Mouse (Mus musculus): ENCODE results near the gene Pop5. TPM values are rescaled to one million over a fixed set of nuclear protein-coding genes. Genes with fewer than 3 reads are reported as not detected.

Pop5 gene
- polyA plus RNA-seq, 1 experiment from 2014 or later: 128 TPM

- 48% methylated on average over 13 of the region's 13 CpGs for WGBS
- no peak overlapping the region for H3K4me3 ChIP-seq (replicated peaks)
- no peaks in the 10 kb centered on the region for H3K36me3 ChIP-seq
- H3K4me2 ChIP-seq (replicated peaks): no peak overlapping the region
- no peaks in the 10 kb centered on the region for H3K9me3 ChIP-seq
- no peak for ATAC-seq
- no peaks in the 10 kb centered on the region for H3K4me1 ChIP-seq (replicated peaks)
- peaks cover 3% of the 10 kb centered on the region; the same call in 1 of the 2 replicates for H3K27me3 ChIP-seq (replicated peaks)
- no peak overlapping the region for H3K9ac ChIP-seq
- no peak overlapping the region for H3K27ac ChIP-seq
Measured at GRCm38 (mm10) chr5:115220931-115221640, 14.6 kb upstream of the Pop5 start.

DNA sequence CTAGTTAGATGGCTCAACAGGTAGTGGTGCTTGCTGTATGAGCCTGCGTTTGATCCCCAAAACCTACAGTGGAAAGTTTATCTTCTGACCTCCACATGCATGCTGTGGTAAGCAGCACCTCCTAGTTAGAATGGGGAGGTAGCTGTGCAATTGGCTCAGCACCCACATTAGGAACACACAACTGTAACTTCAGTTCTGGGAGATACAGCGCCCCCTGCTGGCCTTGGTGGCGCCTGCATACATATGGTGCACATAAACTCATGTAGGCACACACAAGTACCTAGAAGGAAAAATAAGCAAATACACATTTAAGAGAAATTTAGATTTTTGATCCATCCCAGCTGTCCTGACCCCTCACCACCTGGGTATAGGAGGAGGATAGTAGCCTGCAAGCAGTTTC is 13.2 kb upstream of the Pop5 start:
- Histone ChIP-seq H3K9ac (no peak overlapping the region), H3K4me1 (replicated peaks) (no peaks in the 10 kb centered on the region), H3K4me2 (replicated peaks) (no peak overlapping the region), H3K9me3 (no peaks in the 10 kb centered on the region), H3K27ac (no peak overlapping the region), H3K4me3 (replicated peaks) (no peak overlapping the region), H3K27me3 (replicated peaks) (no peaks in the 10 kb centered on the region), H3K36me3 (no peaks in the 10 kb centered on the region)
- no peak for ATAC-seq
- WGBS: 73% methylated on average over 3 of the region's 3 CpGs

GRCm38 (mm10) chr5:115230830-115231551 is 4.6 kb upstream of the Pop5 start:
- Histone ChIP-seq H3K36me3 (no peaks in the 10 kb centered on the region), H3K4me2 (replicated peaks) (no peak overlapping the region)
- no peak for ATAC-seq

GRCm38 (mm10) chr5:115231552-115232120 is 4.0 kb upstream of the Pop5 start:
- H3K4me3 ChIP-seq (replicated peaks): no peak overlapping the region
- H3K27ac ChIP-seq: no peak overlapping the region
- H3K4me2 ChIP-seq (replicated peaks): no peak overlapping the region

More at GRCm38 (mm10) chr5:115230830-115231551, 4.6 kb upstream of the Pop5 start:
- no peak overlapping the region for H3K4me3 ChIP-seq (replicated peaks)
- WGBS: 59% methylated on average over 15 of the region's 15 CpGs
- no peaks in the 10 kb centered on the region for H3K9me3 ChIP-seq
- no peaks in the 10 kb centered on the region for H3K27me3 ChIP-seq (replicated peaks)
- H3K9ac ChIP-seq: no peak overlapping the region
- no peak overlapping the region for H3K27ac ChIP-seq
- peaks cover 7% of the 10 kb centered on the region for H3K4me1 ChIP-seq (replicated peaks)

DNA sequence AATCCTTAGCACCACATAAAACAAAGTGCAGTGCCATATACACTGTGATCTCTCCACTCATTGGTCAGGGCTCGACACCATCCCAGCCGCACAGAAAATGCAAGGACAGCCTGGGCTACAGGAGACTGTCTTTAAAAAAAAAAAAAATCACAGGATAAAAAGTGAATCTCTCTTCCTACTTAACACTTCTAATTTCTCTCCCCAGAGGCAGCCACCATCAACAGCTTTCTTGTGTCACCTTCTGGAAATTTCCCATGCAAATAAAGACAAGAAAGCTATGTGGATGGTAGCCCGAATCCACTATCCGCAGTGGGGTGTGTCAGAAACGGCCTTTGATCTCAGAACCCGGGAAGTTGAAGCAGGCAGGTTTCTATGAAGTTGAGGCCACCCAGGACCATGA is 3.1 kb upstream of the Pop5 start:
- Histone ChIP-seq H3K36me3 (no peaks in the 10 kb centered on the region), H3K27ac (no peak overlapping the region), H3K27me3 (replicated peaks) (no peaks in the 10 kb centered on the region), H3K4me1 (replicated peaks) (peaks cover 7% of the 10 kb centered on the region), H3K4me2 (replicated peaks) (no peak overlapping the region), H3K9ac (no peak overlapping the region), H3K4me3 (replicated peaks) (no peak overlapping the region), H3K9me3 (no peaks in the 10 kb centered on the region)
- 55% methylated on average over 6 of the region's 6 CpGs for WGBS
- no peak for ATAC-seq

More at GRCm38 (mm10) chr5:115231552-115232120, 4.0 kb upstream of the Pop5 start:
- H3K27me3 ChIP-seq (replicated peaks): no peaks in the 10 kb centered on the region
- peaks cover 7% of the 10 kb centered on the region for H3K4me1 ChIP-seq (replicated peaks)
- H3K36me3 ChIP-seq: no peaks in the 10 kb centered on the region
- H3K9me3 ChIP-seq: no peaks in the 10 kb centered on the region
- WGBS: 40% methylated on average over 16 of the region's 16 CpGs
- ATAC-seq: no peak
- H3K9ac ChIP-seq: no peak overlapping the region

DNA sequence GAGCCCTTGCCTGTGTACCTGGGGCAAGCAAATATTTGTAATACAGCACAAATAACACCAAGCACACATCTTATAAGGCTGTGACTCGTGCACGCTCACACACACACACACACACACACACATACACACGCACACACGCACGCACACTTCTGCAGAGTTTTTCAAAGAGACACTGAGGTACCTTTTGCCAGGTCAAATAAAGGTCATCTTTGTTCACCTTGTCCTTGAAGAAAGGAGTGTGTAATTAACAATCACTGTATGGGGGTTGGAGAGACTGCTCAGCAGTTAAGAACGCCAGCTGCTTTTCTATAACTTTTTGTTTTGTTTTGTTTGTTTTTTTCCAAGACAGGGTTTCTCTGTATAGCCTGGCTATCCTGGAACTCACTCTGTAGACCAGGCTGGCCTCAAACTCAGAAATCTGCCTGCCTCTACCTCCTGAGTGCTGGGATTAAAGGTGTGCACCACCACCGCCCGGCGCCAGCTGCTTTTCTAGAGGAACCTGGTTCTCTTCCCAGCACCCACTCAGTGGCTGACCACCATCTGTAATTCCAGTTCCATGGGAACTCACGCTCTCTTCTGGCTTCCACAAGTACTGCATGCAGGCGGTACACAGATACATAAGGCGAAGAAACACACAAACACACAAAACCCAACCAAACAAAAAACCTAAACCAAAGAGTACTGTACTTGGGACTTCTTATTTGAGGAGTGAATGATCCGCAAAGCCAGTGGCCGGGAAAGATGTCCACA is 2.4 kb upstream of the Pop5 start:
- 90% methylated on average over 14 of the region's 14 CpGs for WGBS
- Histone ChIP-seq H3K4me2 (replicated peaks) (no peak overlapping the region), H3K9ac (no peak overlapping the region), H3K27ac (no peak overlapping the region), H3K36me3 (no peaks in the 10 kb centered on the region), H3K4me3 (replicated peaks) (no peak overlapping the region), H3K4me1 (replicated peaks) (peaks cover 7% of the 10 kb centered on the region), H3K9me3 (no peaks in the 10 kb centered on the region), H3K27me3 (replicated peaks) (no peaks in the 10 kb centered on the region)
- ATAC-seq: no peak

GRCm38 (mm10) chr5:115234519-115234918 is 1.1 kb upstream of the Pop5 start:
- H3K27me3 ChIP-seq (replicated peaks): no peaks in the 10 kb centered on the region
- peaks cover 14% of the 10 kb centered on the region for H3K4me1 ChIP-seq (replicated peaks)
- H3K36me3 ChIP-seq: no peaks in the 10 kb centered on the region
- H3K4me3 ChIP-seq (replicated peaks): no peak overlapping the region
- WGBS: 74% methylated on average over 6 of the region's 6 CpGs
- no peaks in the 10 kb centered on the region for H3K9me3 ChIP-seq
- 0 out of 2 replicates have a peak overlapping the region, but pooled peaks have one; percentile 92 for H3K4me2 ChIP-seq (replicated peaks)
- no peak for ATAC-seq
- no peak overlapping the region for H3K27ac ChIP-seq
- H3K9ac ChIP-seq: no peak overlapping the region

- peak; percentile 40 for ATAC-seq
- Histone ChIP-seq H3K27ac (no peak overlapping the region), H3K4me3 (replicated peaks) (peak overlapping the region; percentile 59), H3K4me2 (replicated peaks) (peak overlapping the region; percentile 92), H3K4me1 (replicated peaks) (peaks cover 14% of the 10 kb centered on the region), H3K27me3 (replicated peaks) (no peaks in the 10 kb centered on the region), H3K9ac (peak overlapping the region; percentile 64), H3K36me3 (peaks cover 6% of the 10 kb centered on the region; the same call in 1 of the 2 replicates), H3K9me3 (no peaks in the 10 kb centered on the region)
- WGBS: under 1% methylated on average over 44 of the region's 45 CpGs
Measured at GRCm38 (mm10) chr5:115235323-115235771, 289 bp upstream of the Pop5 start.

- Histone ChIP-seq H3K36me3 (peaks cover 22% of the 10 kb centered on the region), H3K27me3 (replicated peaks) (no peaks in the 10 kb centered on the region), H3K4me3 (replicated peaks) (peak overlapping the region; percentile 94), H3K27ac (peak overlapping the region; percentile 42; the same call in 1 of the 2 replicates), H3K4me2 (replicated peaks) (peak overlapping the region; percentile 84), H3K9ac (peak overlapping the region; percentile 85), H3K9me3 (no peaks in the 10 kb centered on the region), H3K4me1 (replicated peaks) (peaks cover 14% of the 10 kb centered on the region)
- ATAC-seq: peak; percentile 91
- WGBS: under 1% methylated on average over 88 of the region's 88 CpGs
Measured at GRCm38 (mm10) chr5:115237803-115238728, 2.4 kb downstream of the Pop5 start.

GRCm38 (mm10) chr5:115238729-115239195 is 3.1 kb downstream of the Pop5 start:
- H3K4me1 ChIP-seq (replicated peaks): peaks cover 14% of the 10 kb centered on the region
- 9% methylated on average over 11 of the region's 11 CpGs for WGBS
- no peak for ATAC-seq
- no peak overlapping the region for H3K27ac ChIP-seq
- no peaks in the 10 kb centered on the region for H3K27me3 ChIP-seq (replicated peaks)
- H3K9ac ChIP-seq: 0 out of 2 replicates have a peak overlapping the region, but pooled peaks have one; percentile 5
- H3K4me2 ChIP-seq (replicated peaks): peak overlapping the region; percentile 84
- H3K9me3 ChIP-seq: no peaks in the 10 kb centered on the region
- H3K4me3 ChIP-seq (replicated peaks): peak overlapping the region; percentile 94
- H3K36me3 ChIP-seq: peaks cover 29% of the 10 kb centered on the region

GRCm38 (mm10) chr5:115240191-115240590 is 4.6 kb downstream of the Pop5 start:
- no peak overlapping the region for H3K4me2 ChIP-seq (replicated peaks)
- no peak for ATAC-seq
- H3K27me3 ChIP-seq (replicated peaks): no peaks in the 10 kb centered on the region
- no peak overlapping the region for H3K27ac ChIP-seq
- no peaks in the 10 kb centered on the region for H3K9me3 ChIP-seq
- peaks cover 42% of the 10 kb centered on the region for H3K36me3 ChIP-seq
- H3K4me3 ChIP-seq (replicated peaks): no peak overlapping the region
- H3K4me1 ChIP-seq (replicated peaks): peaks cover 11% of the 10 kb centered on the region
- H3K9ac ChIP-seq: no peak overlapping the region
- WGBS: 88% methylated on average over 11 of the region's 11 CpGs

Data from intestine, embryonic 15.5 days (tissue).